Mouse (Mus musculus) stomach, embryonic 14.5 days (tissue): ENCODE results near the gene Amph. TPM values are rescaled to one million over a fixed set of nuclear protein-coding genes. Genes with fewer than 3 reads are reported as not detected.
"Not testable (repeated sequence)": the region's sequence is repeated elsewhere in the genome, so short reads cannot be mapped to it uniquely, and the experiment has no call there.

Source experiments
- ATAC-seq: fragments of 200-750 bp; cut with Nextera tagmentation; 2 replicates; pipeline ENCODE4 v1.8.0; 2017; ENCODE audit warnings: low read depth, moderate TSS enrichment; ENCODE audit not compliant: insufficient number of reproducible peaks, insufficient read depth, low FRiP score
- H3K27ac ChIP-seq: fragments of 300-500 bp; sonication (generic); 2 replicates; pipeline ENCODE4 v1.5.1; 2014; ENCODE audit warnings: mild to moderate bottlenecking, low read length, moderate library complexity, mixed read lengths
- H3K27me3 ChIP-seq: fragments of 300-500 bp; sonication (generic); 2 replicates; pipeline ENCODE4 v1.6.1; 2014; ENCODE audit warnings: low read length, control low read depth, mixed read lengths; ENCODE audit not compliant: control insufficient read depth, insufficient read depth
- H3K36me3 ChIP-seq: fragments of 300-500 bp; sonication (generic); 2 replicates; pipeline ENCODE4 v1.6.1; 2014; ENCODE audit warnings: mild to moderate bottlenecking, control low read depth, low read length, moderate library complexity, mixed read lengths; ENCODE audit not compliant: control insufficient read depth, insufficient read depth
- H3K4me1 ChIP-seq: fragments of 300-500 bp; sonication (generic); 2 replicates; pipeline ENCODE4 v1.6.1; 2014; ENCODE audit warnings: low read length, control low read depth, mixed read lengths; ENCODE audit not compliant: control insufficient read depth, insufficient read depth
- H3K4me2 ChIP-seq: fragments of 300-500 bp; sonication (generic); replicated peaks from 2 replicates; pipeline ENCODE4 v1.6.1; 2014; ENCODE audit warnings: low read depth, low read length, control low read depth
- H3K4me3 ChIP-seq: fragments of 300-500 bp; sonication (generic); 2 replicates; pipeline ENCODE4 v1.5.1; 2014; ENCODE audit warnings: low read depth, low read length, control low read depth
- H3K9ac ChIP-seq: fragments of 300-500 bp; sonication (generic); replicated peaks from 2 replicates; pipeline ENCODE4 v1.6.1; 2014; ENCODE audit warnings: low read depth, mild to moderate bottlenecking, control low read depth, low read length, moderate library complexity, mixed read lengths
- H3K9me3 ChIP-seq: fragments of 300-500 bp; sonication (generic); 2 replicates; pipeline ENCODE4 v1.6.1; 2016; ENCODE audit warnings: low read depth, low read length, control low read depth; ENCODE audit not compliant: control insufficient read depth
- WGBS: fragments of 180-500 bp; shearing (Covaris S2); extraction: QIAGEN DNeasy Blood & Tissue Kit; methylation state at CpG from one replicate; pipeline ENCODE4 v1.1.7; 2014; 5-methylcytosine and 5-hydroxymethylcytosine counted together
- polyA plus RNA-seq: library from polyadenylated mRNA; unstranded; fragments of >200 nt; fragmentation: Nextera tagmentation; extraction: Ambion mirVana; gene quantifications from 2 replicates; pipeline ENCODE4 v1.2.1, GENCODE M21; 2014

Amph gene
- polyA plus RNA-seq, 1 experiment from 2014 or later, result 3.3 TPM

GRCm38 (mm10) chr13:19097117-19097516 lies 149.1 kb downstream of the Amph start:
- H3K36me3 ChIP-seq, result no peaks in the 10 kb centered on the region
- H3K9ac ChIP-seq, result no peak overlapping the region
- H3K4me1 ChIP-seq, result no peaks in the 10 kb centered on the region
- H3K9me3 ChIP-seq, result no peaks in the 10 kb centered on the region
- no peaks in the 10 kb centered on the region for H3K27me3 ChIP-seq
- ATAC-seq, result no peak
- 90% methylated on average over 4 of the region's 4 CpGs for WGBS
- H3K4me2 ChIP-seq, result no peak overlapping the region
- H3K27ac ChIP-seq, result no peak overlapping the region
- no peak overlapping the region for H3K4me3 ChIP-seq

DNA sequence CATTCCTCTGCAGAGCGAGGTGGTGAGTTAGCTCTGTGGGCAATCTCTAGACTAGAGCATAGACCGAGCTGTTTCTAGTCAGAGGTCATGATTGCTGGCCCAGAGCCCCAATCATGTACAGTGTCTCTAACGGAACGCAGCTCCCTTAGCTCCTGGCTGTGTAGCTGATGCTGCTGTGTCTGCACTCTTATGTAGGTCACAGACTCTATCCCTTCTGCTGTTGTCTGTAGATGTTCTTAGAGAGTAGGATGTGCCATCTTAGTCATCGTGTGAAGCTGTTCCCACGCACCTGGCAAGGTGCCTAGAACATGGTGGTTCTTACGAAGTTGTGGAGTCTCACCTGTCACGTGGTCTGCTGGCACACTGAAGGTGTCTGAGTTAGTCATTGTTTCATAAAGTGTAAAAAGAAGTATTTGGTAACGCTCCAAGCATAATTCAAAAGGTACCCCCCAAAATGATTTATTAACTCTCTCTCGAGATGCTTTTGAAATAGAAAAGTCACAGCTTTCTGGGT lies 153.9 kb downstream of the Amph start:
- 85% methylated on average over 10 of the region's 10 CpGs for WGBS
- Histone ChIP-seq H3K27me3 (no peaks in the 10 kb centered on the region), H3K4me2 (no peak overlapping the region), H3K9ac (no peak overlapping the region), H3K27ac (no peak overlapping the region), H3K9me3 (no peaks in the 10 kb centered on the region), H3K36me3 (no peaks in the 10 kb centered on the region), H3K4me1 (no peaks in the 10 kb centered on the region), H3K4me3 (no peak overlapping the region)
- no peak for ATAC-seq

- Histone ChIP-seq H3K4me2 (no peak overlapping the region), H3K27ac (no peak overlapping the region), H3K4me1 (no peaks in the 10 kb centered on the region), H3K36me3 (no peaks in the 10 kb centered on the region), H3K9me3 (no peaks in the 10 kb centered on the region), H3K27me3 (no peaks in the 10 kb centered on the region), H3K9ac (no peak overlapping the region), H3K4me3 (no peak overlapping the region)
- ATAC-seq, result no peak
- WGBS, result 41% methylated on average over 5 of the region's 5 CpGs
These were observed 158.4 kb downstream of the Amph start for GRCm38 (mm10) chr13:19106418-19106817.

DNA sequence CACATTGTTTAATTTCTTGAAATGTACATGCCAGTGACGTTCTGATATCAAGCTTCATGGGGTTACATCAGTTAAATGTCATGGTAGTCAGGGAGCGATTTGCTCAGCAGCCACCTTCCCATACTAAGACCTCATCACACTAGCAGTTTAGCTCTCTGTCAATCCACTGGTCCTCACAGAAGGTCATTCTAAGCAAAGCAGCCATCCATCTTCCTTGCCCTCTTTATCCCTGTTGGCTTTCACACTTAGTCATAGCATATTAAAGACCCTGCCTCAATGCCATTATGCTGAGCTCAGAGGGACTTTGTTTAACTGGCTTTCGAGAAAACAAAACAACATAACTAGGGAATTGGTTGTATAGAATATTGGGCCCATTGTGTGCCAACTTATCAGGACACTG lies 161.3 kb downstream of the Amph start:
- Histone ChIP-seq H3K9ac (no peak overlapping the region), H3K4me2 (no peak overlapping the region), H3K4me1 (no peaks in the 10 kb centered on the region), H3K27me3 (no peaks in the 10 kb centered on the region), H3K9me3 (no peaks in the 10 kb centered on the region), H3K36me3 (no peaks in the 10 kb centered on the region), H3K27ac (no peak overlapping the region), H3K4me3 (no peak overlapping the region)
- no peak for ATAC-seq
- WGBS, result 53% methylated on average over 3 of the region's 3 CpGs

GRCm38 (mm10) chr13:19113034-19113922 lies 165.3 kb downstream of the Amph start:
- H3K9me3 ChIP-seq, result no peaks in the 10 kb centered on the region
- H3K4me3 ChIP-seq, result no peak overlapping the region
- H3K4me2 ChIP-seq, result no peak overlapping the region
- no peak overlapping the region for H3K27ac ChIP-seq
- no peak for ATAC-seq
- no peaks in the 10 kb centered on the region for H3K36me3 ChIP-seq
- 88% methylated on average over 14 of the region's 14 CpGs for WGBS
- no peaks in the 10 kb centered on the region for H3K27me3 ChIP-seq
- no peak overlapping the region for H3K9ac ChIP-seq
- no peaks in the 10 kb centered on the region for H3K4me1 ChIP-seq

DNA sequence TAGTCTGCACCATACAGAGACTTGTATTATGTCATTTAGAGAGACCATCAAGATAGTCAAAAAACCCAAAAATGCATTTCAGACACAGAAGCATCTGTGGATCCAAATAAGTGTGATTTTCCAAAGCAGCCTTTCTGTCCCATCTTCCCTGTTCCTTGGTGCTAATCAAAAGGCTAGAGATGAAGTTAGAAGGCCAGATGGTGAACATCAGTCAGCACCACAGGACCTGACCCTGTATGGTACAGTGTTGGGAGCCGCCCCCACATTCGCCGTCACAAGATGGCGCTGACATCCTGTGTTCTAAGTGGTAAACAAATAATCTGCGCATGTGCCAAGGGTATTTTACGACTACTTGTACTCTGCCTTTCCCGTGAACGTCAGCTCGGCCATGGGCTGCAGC lies 166.8 kb downstream of the Amph start:
- not testable (repeated sequence) for ATAC-seq

GRCm38 (mm10) chr13:19126912-19127552 lies 179.0 kb downstream of the Amph start:
- 71% methylated on average over 5 of the region's 5 CpGs for WGBS
- Histone ChIP-seq H3K4me2 (no peak overlapping the region), H3K9ac (no peak overlapping the region), H3K36me3 (no peaks in the 10 kb centered on the region), H3K4me3 (no peak overlapping the region), H3K27ac (no peak overlapping the region), H3K4me1 (no peaks in the 10 kb centered on the region), H3K9me3 (no peaks in the 10 kb centered on the region), H3K27me3 (no peaks in the 10 kb centered on the region)
- no peak for ATAC-seq

More for the DNA sequence above, 166.8 kb downstream of the Amph start:
- not testable (repeated sequence) for H3K4me1 ChIP-seq, H3K4me2 ChIP-seq, H3K27me3 ChIP-seq, H3K9me3 ChIP-seq, H3K27ac ChIP-seq, H3K4me3 ChIP-seq, H3K9ac ChIP-seq, H3K36me3 ChIP-seq
- WGBS, result 96% methylated on average over 4 of the region's 9 CpGs

- no peak overlapping the region for H3K27ac ChIP-seq
- H3K36me3 ChIP-seq, result no peaks in the 10 kb centered on the region
- H3K9me3 ChIP-seq, result no peaks in the 10 kb centered on the region
- no peaks in the 10 kb centered on the region for H3K4me1 ChIP-seq
- H3K4me3 ChIP-seq, result no peak overlapping the region
- 31% methylated on average over 4 of the region's 4 CpGs for WGBS
- H3K9ac ChIP-seq, result no peak overlapping the region
- H3K27me3 ChIP-seq, result no peaks in the 10 kb centered on the region
- no peak overlapping the region for H3K4me2 ChIP-seq
- no peak for ATAC-seq
These were observed 185.8 kb downstream of the Amph start for GRCm38 (mm10) chr13:19133833-19134232.
